Mouse (Mus musculus) left cerebral cortex, postnatal 10 days (tissue): Measurements from ENCODE around the gene Onecut3. TPM values are rescaled to one million over a fixed set of nuclear protein-coding genes. Genes with fewer than 3 reads are reported as not detected.
A peak's percentile ranks its signal among the peaks of the same experiment; 100 is the strongest.

Experiments used
- DNase-seq, 2 experiments: peaks; one replicate each; pipeline ENCODE4 v3.0.0; 2021 to 2022; ENCODE audit warnings: low spot score in 2 of 2, mixed read lengths in 1 of 2; ENCODE audit errors: extremely low spot score in 1 of 2
- intact Hi-C: fragments of 180-260 bp; cut with DNase I; formaldehyde crosslinking; loops from one replicate; pipeline ENCODE4 v1.15.1; 2025
- total RNA-seq, 2 experiments: library from RNA; stranded (reverse); gene quantifications; 2 replicates each; pipeline ENCODE4 v1.2.3; 2021

The Onecut3 gene
- total RNA-seq, 2 experiments from 2014 or later = not detected

- intact Hi-C loops = loop anchor here (5.0 kb wide), 1 partner anchor 98 kb away; no protein-coding TSS in a partner anchor
- DNase-seq = no peak
Measured at GRCm38 (mm10) chr10:80545590-80545989, 51.0 kb downstream of the Onecut3 start.

GRCm38 (mm10) chr10:80546945-80547344, 52.3 kb downstream of the Onecut3 start:
- intact Hi-C loops = loop anchor here (5.0 kb wide), 1 partner anchor 100 kb away; no protein-coding TSS in a partner anchor
- no peak for DNase-seq

- DNase-seq = no peak
- intact Hi-C loops = loop anchor here (5.0 kb wide), 1 partner anchor 100 kb away; no protein-coding TSS in a partner anchor
Measured at GRCm38 (mm10) chr10:80547539-80547938, 52.9 kb downstream of the Onecut3 start.

- peak in 1 of 2 experiments; percentile 79 for DNase-seq
- intact Hi-C loops = loop anchor here (5.0 kb wide), 1 partner anchor 101 kb away; no protein-coding TSS in a partner anchor
Measured at GRCm38 (mm10) chr10:80548428-80549006, 53.9 kb downstream of the Onecut3 start.

GRCm38 (mm10) chr10:80549279-80549678, 54.6 kb downstream of the Onecut3 start:
- intact Hi-C loops = loop anchor here (5.0 kb wide), 1 partner anchor 102 kb away; no protein-coding TSS in a partner anchor

GRCm38 (mm10) chr10:80552364-80552763, 57.7 kb downstream of the Onecut3 start:
- intact Hi-C loops = no loop called here
- no peak for DNase-seq

More at GRCm38 (mm10) chr10:80549279-80549678, 54.6 kb downstream of the Onecut3 start:
- no peak for DNase-seq

- DNase-seq = no peak
- intact Hi-C loops = no loop called here
Measured at GRCm38 (mm10) chr10:80553575-80553974, 58.9 kb downstream of the Onecut3 start.

- intact Hi-C loops = no loop called here
- DNase-seq = no peak
Measured at GRCm38 (mm10) chr10:80553997-80554396, 59.4 kb downstream of the Onecut3 start.

GRCm38 (mm10) chr10:80557346-80557965, 62.8 kb downstream of the Onecut3 start:
- DNase-seq = peak; percentile 47 to 87
- intact Hi-C loops = no loop called here

GRCm38 (mm10) chr10:80559431-80559830, 64.8 kb downstream of the Onecut3 start:
- intact Hi-C loops = no loop called here
- no peak for DNase-seq

GRCm38 (mm10) chr10:80560621-80561020, 66.0 kb downstream of the Onecut3 start:
- no peak for DNase-seq
- intact Hi-C loops = no loop called here

GRCm38 (mm10) chr10:80561116-80561944, 66.7 kb downstream of the Onecut3 start, which contains the start of gene Rexo1:
Gene Rexo1 (minus strand): TSS chr10:80561560.
- peak; percentile 91 to 93 for DNase-seq
- intact Hi-C loops = no loop called here

- DNase-seq = peak; percentile 83 to 89
- intact Hi-C loops = no loop called here
Measured at GRCm38 (mm10) chr10:80566375-80567092, 71.9 kb downstream of the Onecut3 start.

Other genes with a start within 250 kb of the Onecut3 start
- gene Ndufs7, start 245.7 kb upstream of the Onecut3 start, total RNA-seq = 100 to 1,000 TPM; 142 to 161 TPM
- gene Gamt, start 233.8 kb upstream of the Onecut3 start, total RNA-seq = 10 to 100 TPM; 25.9 to 26.0 TPM
- gene Dazap1, start 233.3 kb upstream of the Onecut3 start, total RNA-seq = 10 to 100 TPM; 95.2 to 98.6 TPM
- 100 to 1,000 TPM; 784 to 803 TPM for gene Rps15, start 202.4 kb upstream of the Onecut3 start, total RNA-seq
- 100 to 1,000 TPM; 175 to 194 TPM for gene Apc2, start 198.9 kb upstream of the Onecut3 start, total RNA-seq
- 10 to 100 TPM; 19.9 to 21.0 TPM for gene 2310011J03Rik, start 174.3 kb upstream of the Onecut3 start, total RNA-seq
- gene Pcsk4, start 165.3 kb upstream of the Onecut3 start, total RNA-seq = 1 to 10 TPM; 9.8 to 9.9 TPM
- gene Reep6, start 164.9 kb upstream of the Onecut3 start, total RNA-seq = 10 to 100 TPM in 1 of 2 experiments, 1 to 10 TPM in 1; 9.3 to 10.1 TPM
- gene Adamtsl5, start 146.4 kb upstream of the Onecut3 start, total RNA-seq = under 1 TPM; 0.66 to 0.85 TPM
- 1 to 10 TPM; 3.1 to 5.1 TPM for gene Plk5, start 138.4 kb upstream of the Onecut3 start, total RNA-seq
- gene Mex3d, start 107.2 kb upstream of the Onecut3 start, total RNA-seq = 10 to 100 TPM; 31.1 to 35.4 TPM
- 100 to 1,000 TPM; 121 to 124 TPM for gene Mbd3, start 95.3 kb upstream of the Onecut3 start, total RNA-seq
- gene Uqcr11, start 88.0 kb upstream of the Onecut3 start, total RNA-seq = 100 to 1,000 TPM; 508 to 513 TPM
- gene Tcf3, start 61.2 kb upstream of the Onecut3 start, total RNA-seq = 10 to 100 TPM; 29.6 to 31.1 TPM
- under 1 TPM; 0.14 to 0.49 TPM for gene Atp8b3, start 44.3 kb downstream of the Onecut3 start, total RNA-seq
- gene Rexo1, start 66.7 kb downstream of the Onecut3 start, total RNA-seq = 10 to 100 TPM; 49.5 to 49.6 TPM
- 10 to 100 TPM; 40.1 to 46.3 TPM for gene Klf16, start 82.5 kb downstream of the Onecut3 start, total RNA-seq
- gene Abhd17a, start 95.5 kb downstream of the Onecut3 start, total RNA-seq = 100 to 1,000 TPM; 191 to 194 TPM
- 10 to 100 TPM; 37.5 to 37.9 TPM for gene Scamp4, start 108.0 kb downstream of the Onecut3 start, total RNA-seq
- gene Adat3, start 108.0 kb downstream of the Onecut3 start, total RNA-seq = 1 to 10 TPM; 4.3 TPM
- gene Gm49322, start 111.2 kb downstream of the Onecut3 start, total RNA-seq = 1 to 10 TPM; 2.0 to 3.0 TPM
- gene Csnk1g2, start 128.0 kb downstream of the Onecut3 start, total RNA-seq = 100 to 1,000 TPM; 156 to 167 TPM
- 10 to 100 TPM; 89.6 to 91.0 TPM for gene Btbd2, start 162.2 kb downstream of the Onecut3 start, total RNA-seq
- 10 to 100 TPM; 46.1 to 47.1 TPM for gene Mknk2, start 183.3 kb downstream of the Onecut3 start, total RNA-seq
- 10 to 100 TPM; 21.8 to 24.7 TPM for gene Mob3a, start 207.1 kb downstream of the Onecut3 start, total RNA-seq
- 10 to 100 TPM; 56.3 to 63.5 TPM for gene Izumo4, start 207.3 kb downstream of the Onecut3 start, total RNA-seq
- gene Ap3d1, start 247.4 kb downstream of the Onecut3 start, total RNA-seq = 100 to 1,000 TPM; 146 to 151 TPM